Mouse (Mus musculus): ENCODE data around the gene Mcrip1. TPM values are rescaled to one million over a fixed set of nuclear protein-coding genes. Genes with fewer than 3 reads are reported as not detected.
A peak's percentile ranks its signal among the peaks of the same experiment; 100 is the strongest.

Mcrip1 gene
- polyA plus RNA-seq (2012; rRNA removed) (30.0 and 36.2 TPM in 2 replicates), polyA plus RNA-seq (2014; fragmentation: Nextera tagmentation; extraction: Ambion mirVana) (41.3 and 43.6 TPM in 2 replicates)

DNA sequence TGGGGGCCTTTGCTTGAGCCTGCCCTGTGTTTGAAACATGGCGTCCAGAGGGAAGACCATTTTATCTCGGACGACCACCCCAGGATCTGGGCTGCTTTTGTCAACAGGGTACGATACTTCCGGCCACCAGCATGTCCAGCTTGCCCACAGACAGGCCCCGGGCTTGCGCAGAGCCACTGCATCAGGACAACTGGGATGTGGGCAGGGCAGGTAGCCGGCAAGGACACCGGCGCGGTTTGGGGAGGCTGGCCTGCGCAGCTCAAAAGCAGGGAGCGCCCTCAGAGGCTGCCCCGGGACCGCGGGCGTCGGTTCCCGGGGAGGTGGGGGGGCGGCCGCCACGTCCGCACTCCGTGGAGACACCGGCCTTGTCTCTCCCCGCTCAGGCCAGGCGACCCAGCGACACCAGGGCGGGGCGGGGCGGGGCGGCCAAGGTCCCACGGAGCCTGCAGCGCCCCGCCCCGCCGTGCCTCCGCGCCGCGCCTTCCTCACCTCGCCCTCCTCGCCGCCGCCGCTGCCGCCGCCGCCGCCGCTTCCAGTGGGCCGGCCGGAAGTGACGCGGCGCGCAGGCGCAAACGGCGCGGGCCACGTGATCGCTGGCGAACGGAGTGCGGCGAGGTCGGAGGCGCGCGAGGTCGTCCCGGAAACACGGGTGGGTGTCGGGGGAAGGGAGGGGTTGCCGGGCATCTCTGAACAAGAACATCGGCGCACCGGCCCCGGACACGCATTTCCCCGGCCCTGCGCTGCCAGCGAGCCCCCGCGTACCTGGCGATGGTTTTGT, at the start of gene Mcrip1:
TSS of gene Mcrip1 (minus strand) at position 560 of the 778 bp plus-strand sequence.
- under 1% methylated on average over 73 of the region's 87 CpGs for WGBS (ENCODE audit: insufficient replicate concordance)
- Histone ChIP-seq H3K4me2 (ENCODE audit: low read depth) (peak within 1 kb of the TSS; percentile 73), H3K4me3 (ENCODE audit: insufficient read depth in 1 of 2, low read depth in 2 of 2, low read length in 2 of 2) (peak within 1 kb of the TSS; percentile 60 to 82), H3K27me3 (ENCODE audit: control insufficient read depth, insufficient read depth, low read length) (no peaks in the 10 kb centered on the region), H3K4me1 (replicated peaks; ENCODE audit: control insufficient read depth in 2 of 2, insufficient read depth in 2 of 2, low read length in 1 of 2) (peaks cover 14 to 25% of the 10 kb centered on the region in 2 experiments), H3K27ac (peak within 1 kb of the TSS; percentile 87), H3K9me3 (ENCODE audit: control insufficient read depth, low read length) (no peaks in the 10 kb centered on the region), H3K9ac (replicated peaks) (peak within 1 kb of the TSS; percentile 94), H3K36me3 (replicated peaks; ENCODE audit: control insufficient read depth, insufficient read depth, low read depth) (no peaks in the 10 kb centered on the region)
- DNase-seq (ENCODE audit: low read depth in 3 of 3, low spot score in 3 of 3) = peak; percentile 80 to 86 (median 84)
- no peak for TF ChIP-seq EP300 (IDR thresholded peaks at IDR 0.05; ENCODE audit: low read depth)
- TF ChIP-seq CTCF (IDR thresholded peaks at IDR 0.05; ENCODE audit: low read depth) = no peak
- ATAC-seq (ENCODE audit: insufficient read depth) = peak; percentile 93

DNA sequence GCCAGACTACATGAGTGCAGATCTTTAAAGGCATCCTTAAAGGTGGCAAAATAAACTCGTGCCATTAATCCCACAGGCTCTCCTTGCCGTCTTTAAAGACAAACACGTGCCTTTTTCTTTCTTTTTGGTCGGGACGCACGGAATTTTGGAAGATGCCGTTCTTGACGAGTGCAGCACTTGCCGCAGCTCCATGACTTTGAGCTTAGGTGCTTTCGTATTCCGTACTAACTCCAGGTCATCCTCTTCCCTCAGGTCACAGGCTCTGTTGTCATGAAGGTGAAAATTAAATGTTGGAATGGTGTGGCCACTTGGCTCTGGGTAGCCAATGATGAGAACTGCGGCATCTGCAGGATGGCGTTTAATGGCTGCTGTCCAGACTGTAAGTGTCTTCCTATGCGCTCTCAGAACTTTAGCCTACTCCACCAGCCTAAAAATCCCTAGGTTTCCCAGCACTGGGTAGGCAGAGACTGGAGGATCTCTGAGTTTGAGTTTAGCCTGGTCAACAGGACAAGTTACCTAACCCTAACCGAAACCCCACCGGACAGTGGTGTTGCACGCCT, 49.5 kb upstream of the Mcrip1 start:
- Histone ChIP-seq H3K9me3 (ENCODE audit: control insufficient read depth, low read length) (no peaks in the 10 kb centered on the region), H3K27ac (peak overlapping the region; percentile 96), H3K4me1 (replicated peaks; ENCODE audit: control insufficient read depth in 2 of 2, insufficient read depth in 2 of 2, low read length in 1 of 2) (peaks cover 24 to 38% of the 10 kb centered on the region in 2 experiments), H3K4me2 (ENCODE audit: low read depth) (peak overlapping the region; percentile 100), H3K9ac (replicated peaks) (peak overlapping the region; percentile 69), H3K36me3 (replicated peaks; ENCODE audit: control insufficient read depth, insufficient read depth, low read depth) (peaks cover 48% of the 10 kb centered on the region), H3K4me3 (ENCODE audit: insufficient read depth in 1 of 2, low read depth in 2 of 2, low read length in 2 of 2) (peak overlapping the region; percentile 89 to 100), H3K27me3 (ENCODE audit: control insufficient read depth, insufficient read depth, low read length) (no peaks in the 10 kb centered on the region)
- TF ChIP-seq EP300 (IDR thresholded peaks at IDR 0.05; ENCODE audit: low read depth) = no peak
- TF ChIP-seq CTCF (IDR thresholded peaks at IDR 0.05; ENCODE audit: low read depth) = no peak
- DNase-seq (ENCODE audit: low read depth in 3 of 3, low spot score in 3 of 3) (no peak), ATAC-seq (ENCODE audit: insufficient read depth) (no peak)
- 44% methylated on average over 17 of the region's 17 CpGs for WGBS (ENCODE audit: insufficient replicate concordance)

DNA sequence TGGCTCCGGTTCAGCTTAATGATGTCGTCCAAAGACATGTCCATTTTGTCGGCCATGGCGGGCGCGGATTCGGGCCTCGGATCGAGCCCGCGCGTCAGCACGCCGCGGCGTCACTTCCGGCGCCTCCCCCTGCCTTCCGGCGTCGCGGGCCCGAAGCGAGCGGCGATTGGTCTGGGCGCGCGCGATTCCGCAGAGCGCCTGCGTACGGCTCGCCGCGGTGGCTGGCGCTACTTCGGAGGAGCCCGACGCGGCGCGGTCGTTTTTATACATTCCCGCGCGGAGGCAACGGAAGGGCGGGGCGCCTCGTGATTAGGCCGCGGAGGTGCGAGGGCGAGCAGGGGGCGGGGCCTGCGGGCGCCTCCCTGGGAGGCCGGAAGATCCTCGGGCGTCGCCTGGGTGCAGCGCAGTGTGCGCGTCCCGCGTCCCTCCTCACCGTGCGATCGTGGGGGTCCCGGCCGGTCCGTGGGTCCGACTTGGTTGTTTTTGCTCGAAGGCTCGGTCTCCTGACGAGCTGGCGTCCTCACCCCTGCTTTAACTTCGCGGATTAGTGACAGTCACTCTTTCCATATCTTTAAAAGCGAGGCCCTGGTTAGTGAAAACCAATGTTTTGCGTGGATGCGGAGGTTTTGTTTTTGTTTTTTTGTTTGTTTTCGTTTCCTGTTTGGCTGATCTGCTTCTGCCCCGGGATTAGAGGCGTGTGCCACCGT, 48.9 kb upstream of the Mcrip1 start, which contains the start of the genes Alyref and Anapc11:
TSS of gene Alyref (minus strand) at position 83 of the 707 bp plus-strand sequence.
TSS of gene Anapc11 (plus strand) at position 139 of the 707 bp plus-strand sequence.
- under 1% methylated on average over 88 of the region's 88 CpGs for WGBS (ENCODE audit: insufficient replicate concordance)
- DNase-seq (ENCODE audit: low read depth in 3 of 3, low spot score in 3 of 3) = peak; percentile 94 to 95 (median 94)
- peak; percentile 97 for ATAC-seq (ENCODE audit: insufficient read depth)
- Histone ChIP-seq H3K36me3 (replicated peaks; ENCODE audit: control insufficient read depth, insufficient read depth, low read depth) (peaks cover 49% of the 10 kb centered on the region), H3K4me2 (ENCODE audit: low read depth) (peak within 1 kb of the TSS; percentile 100), H3K4me3 (ENCODE audit: insufficient read depth in 1 of 2, low read depth in 2 of 2, low read length in 2 of 2) (peak within 1 kb of the TSS; percentile 89 to 100), H3K27me3 (ENCODE audit: control insufficient read depth, insufficient read depth, low read length) (no peaks in the 10 kb centered on the region), H3K9ac (replicated peaks) (peak within 1 kb of the TSS; percentile 99), H3K27ac (peak within 1 kb of the TSS; percentile 96), H3K9me3 (ENCODE audit: control insufficient read depth, low read length) (no peaks in the 10 kb centered on the region), H3K4me1 (replicated peaks; ENCODE audit: control insufficient read depth in 2 of 2, insufficient read depth in 2 of 2, low read length in 1 of 2) (peaks cover 21 to 33% of the 10 kb centered on the region in 2 experiments)
- TF ChIP-seq EP300 (IDR thresholded peaks at IDR 0.05; ENCODE audit: low read depth) (peak; percentile 47; the same call in 1 of the 2 replicates), CTCF (IDR thresholded peaks at IDR 0.05; ENCODE audit: low read depth) (peak; percentile 11; the same call in 1 of the 2 replicates)

DNA sequence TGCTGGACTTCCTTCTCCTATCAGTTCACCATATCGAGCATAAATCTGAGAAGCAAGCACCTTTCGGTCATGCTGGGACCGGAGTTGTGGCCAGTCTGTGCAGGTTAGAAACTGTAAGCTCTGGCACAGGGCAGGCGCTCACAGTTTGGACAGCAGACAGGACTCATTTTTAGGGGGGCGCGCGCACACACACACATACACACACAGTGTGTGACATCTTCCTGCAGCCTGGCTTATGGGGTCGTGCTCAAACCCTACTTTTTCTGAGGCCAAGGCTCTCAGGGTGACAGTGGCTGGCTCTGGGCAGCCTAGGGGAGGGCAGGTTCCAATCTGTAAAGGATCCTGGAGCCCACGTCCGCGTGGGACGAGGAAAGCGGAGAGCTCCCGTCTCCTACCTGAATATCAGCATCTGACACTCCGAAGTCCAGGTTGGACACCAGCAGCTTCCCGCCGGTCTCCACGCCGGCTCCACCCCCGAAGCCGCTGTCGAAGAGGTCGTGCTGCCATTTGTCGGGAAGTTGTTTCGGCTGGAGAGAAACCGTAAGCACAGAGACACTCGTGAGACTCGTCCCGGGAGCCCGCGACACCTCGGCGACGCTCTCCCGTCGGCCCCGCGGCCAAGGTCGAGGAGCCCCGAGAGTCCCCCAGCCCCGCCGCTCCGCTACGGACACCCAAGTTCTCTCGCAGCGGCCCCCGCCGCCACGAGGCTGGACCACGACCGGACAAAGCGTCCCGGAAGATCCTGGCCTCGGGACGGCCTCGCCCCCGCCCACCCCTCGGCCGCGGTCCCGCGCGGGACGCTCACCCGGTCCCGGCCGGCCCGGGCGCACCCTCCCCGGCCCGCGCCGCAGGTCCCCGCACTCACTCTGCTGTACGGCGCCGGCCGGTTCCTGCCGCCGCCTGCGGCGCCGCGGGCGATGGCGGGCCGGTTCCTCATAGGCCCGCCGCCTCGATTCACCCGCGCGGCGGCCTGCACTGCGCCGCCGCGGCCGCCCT, 48.0 kb upstream of the Mcrip1 start:
- Histone ChIP-seq H3K9me3 (ENCODE audit: control insufficient read depth, low read length) (no peaks in the 10 kb centered on the region), H3K36me3 (replicated peaks; ENCODE audit: control insufficient read depth, insufficient read depth, low read depth) (peaks cover 56% of the 10 kb centered on the region), H3K27me3 (ENCODE audit: control insufficient read depth, insufficient read depth, low read length) (no peaks in the 10 kb centered on the region), H3K4me2 (ENCODE audit: low read depth) (peak overlapping the region; percentile 100), H3K4me1 (replicated peaks; ENCODE audit: control insufficient read depth in 2 of 2, insufficient read depth in 2 of 2, low read length in 1 of 2) (peaks cover 21 to 25% of the 10 kb centered on the region in 2 experiments), H3K4me3 (ENCODE audit: insufficient read depth in 1 of 2, low read depth in 2 of 2, low read length in 2 of 2) (peak overlapping the region; percentile 89 to 100), H3K27ac (peak overlapping the region; percentile 96), H3K9ac (replicated peaks) (peak overlapping the region; percentile 99)
- WGBS (ENCODE audit: insufficient replicate concordance) = 3% methylated on average over 89 of the region's 99 CpGs
- DNase-seq (ENCODE audit: low read depth in 3 of 3, low spot score in 3 of 3) = no peak
- peak; percentile 40 for ATAC-seq (ENCODE audit: insufficient read depth)
- no peak for TF ChIP-seq CTCF (IDR thresholded peaks at IDR 0.05; ENCODE audit: low read depth)
- TF ChIP-seq EP300 (IDR thresholded peaks at IDR 0.05; ENCODE audit: low read depth) = no peak

Measured in liver, embryonic 14.5 days (tissue).